In genomic region chr10:59729842-59730241, GRCm38 (mm10) we compare ENCODE assay signal across 26 mouse cellular contexts. TPM values are rescaled to one million over a fixed set of nuclear protein-coding genes. Genes with fewer than 3 reads are reported as not detected.
DNase-seq lines count a peak whose midpoint lies in the region; ATAC-seq lines count a peak whose summit lies in the region.
"Had no signal": no experiment of that assay in that cellular context is flagged by ENCODE, and none has a peak within 500 bp of the region (broad histone marks: within the 10 kb centered on the region; RNA-seq: fewer than 3 reads in every experiment).

No protein-coding gene starts in this region.

- peaks cover 24% of the 10 kb centered on the region for H3K36me3 ChIP-seq in midbrain, embryonic 10.5 days
- peaks cover 13% of the 10 kb centered on the region for H3K36me3 ChIP-seq in midbrain, embryonic 13.5 days
- H3K36me3 ChIP-seq in forebrain, embryonic 16.5 days (ENCODE audit: control insufficient read depth, insufficient read depth) = no peaks in the 10 kb centered on the region

- peaks cover 23% of the 10 kb centered on the region for H3K4me1 ChIP-seq in midbrain, embryonic 10.5 days
- peaks cover 6% of the 10 kb centered on the region; the same call in 1 of the 2 replicates for H3K4me1 ChIP-seq in midbrain, embryonic 13.5 days (replicated peaks)
- H3K4me1 ChIP-seq in forebrain, embryonic 16.5 days (replicated peaks; ENCODE audit: control insufficient read depth, insufficient read depth, low read length) = no peaks in the 10 kb centered on the region
- H3K4me1 ChIP-seq: lung, embryonic 15.5 days had no signal

- no peaks in the 10 kb centered on the region for H3K27me3 ChIP-seq in midbrain, embryonic 10.5 days (ENCODE audit: low read depth, poor library complexity, severe bottlenecking)
- no peaks in the 10 kb centered on the region for H3K27me3 ChIP-seq in midbrain, embryonic 13.5 days
- H3K27me3 ChIP-seq in forebrain, embryonic 16.5 days (replicated peaks; ENCODE audit: control insufficient read depth, insufficient read depth, low read length) = no peaks in the 10 kb centered on the region
- H3K27me3 ChIP-seq: embryonic facial prominence, embryonic 13.5 days; heart, embryonic 15.5 days; liver, embryonic 15.5 days; lung, embryonic 15.5 days; midbrain, embryonic 12.5 days had no signal

- H3K27ac ChIP-seq in midbrain, embryonic 10.5 days (replicated peaks) = peak overlapping the region; percentile 38; the same call in 1 of the 2 replicates
- H3K27ac ChIP-seq in midbrain, embryonic 13.5 days = no peak overlapping the region
- no peak overlapping the region for H3K27ac ChIP-seq in forebrain, embryonic 16.5 days (ENCODE audit: low read length)
- H3K27ac ChIP-seq: embryonic facial prominence, embryonic 13.5 days; gastrocnemius, adult 2 months; heart, embryonic 15.5 days; hindbrain, embryonic 14.5 days; limb, embryonic 10.5 days; liver, embryonic 15.5 days; lung, embryonic 15.5 days; midbrain, embryonic 12.5 days had no signal

- no peaks in the 10 kb centered on the region for H3K9me3 ChIP-seq in midbrain, embryonic 10.5 days (replicated peaks)
- H3K9me3 ChIP-seq in midbrain, embryonic 13.5 days = no peaks in the 10 kb centered on the region
- no peaks in the 10 kb centered on the region for H3K9me3 ChIP-seq in forebrain, embryonic 16.5 days (ENCODE audit: control insufficient read depth, low read length)
- H3K9me3 ChIP-seq: embryonic facial prominence, embryonic 13.5 days; heart, embryonic 15.5 days; limb, embryonic 10.5 days; liver, embryonic 15.5 days; lung, embryonic 15.5 days; midbrain, embryonic 12.5 days had no signal

- no peak overlapping the region for H3K4me3 ChIP-seq in midbrain, embryonic 10.5 days
- H3K4me3 ChIP-seq in midbrain, embryonic 13.5 days (replicated peaks) = no peak overlapping the region
- H3K4me3 ChIP-seq in forebrain, embryonic 16.5 days (replicated peaks; ENCODE audit: low read length) = no peak overlapping the region
- H3K4me3 ChIP-seq: embryonic facial prominence, embryonic 13.5 days; erythroblast, embryonic 14.5 days; gastrocnemius, adult 2 months; heart, embryonic 15.5 days; limb, embryonic 10.5 days; liver, embryonic 15.5 days; lung, embryonic 15.5 days; midbrain, embryonic 12.5 days had no signal

- H3K4me2 ChIP-seq in midbrain, embryonic 13.5 days (replicated peaks) = no peak overlapping the region
- H3K4me2 ChIP-seq in forebrain, embryonic 16.5 days (ENCODE audit: low read length) = no peak overlapping the region
- H3K4me2 ChIP-seq: embryonic facial prominence, embryonic 13.5 days; heart, embryonic 15.5 days; hindbrain, embryonic 14.5 days; liver, embryonic 15.5 days; lung, embryonic 15.5 days; midbrain, embryonic 12.5 days had no signal

- no peak overlapping the region for H3K9ac ChIP-seq in midbrain, embryonic 13.5 days (replicated peaks)
- H3K9ac ChIP-seq in forebrain, embryonic 16.5 days (replicated peaks; ENCODE audit: low read depth, low read length) = no peak overlapping the region
- H3K9ac ChIP-seq: embryonic facial prominence, embryonic 13.5 days; heart, embryonic 15.5 days; hindbrain, embryonic 14.5 days; liver, embryonic 15.5 days; lung, embryonic 15.5 days; midbrain, embryonic 12.5 days had no signal

- ATAC-seq in cerebellum, adult (ENCODE audit: insufficient number of reproducible peaks, low FRiP score, low TSS enrichment) = no peak
- ATAC-seq in midbrain, embryonic 13.5 days = no peak
- peak; percentile 61 for ATAC-seq in forebrain, embryonic 16.5 days
- ATAC-seq: inflammation-experienced regulatory T-cells, adult 6 months had no signal

- peak; percentile 32 for DNase-seq in cerebellum, adult 11-12 months
- no peak for DNase-seq in midbrain, embryonic 10.5 days (ENCODE audit: low spot score)
- peak; percentile 57 to 58 for DNase-seq in cerebellum, postnatal 10 days
- no peak for DNase-seq in adipocyte (ENCODE audit: low spot score)
- no peak for DNase-seq in kidney, adult 9 months
- DNase-seq: adrenal gland, postnatal 14 days; embryo, embryonic 11 days; gastrocnemius, adult 2 months; kidney, adult 8-10 months; kidney, postnatal 25 days; layer of hippocampus, adult 9-11 months; liver; lung, postnatal 4 days; right cerebral cortex, postnatal 25 days had no signal

- 53% methylated on average over 4 of the region's 4 CpGs for WGBS in midbrain, embryonic 10.5 days
- WGBS in midbrain, embryonic 13.5 days = 29% methylated on average over 4 of the region's 4 CpGs
- whole genome bisulfite sequencing in forebrain, embryonic 16.5 days = 21% methylated on average over 4 of the region's 4 CpGs

RNA-seq across cellular contexts. Expression of gene Micu1, which starts 27.6 kb away (rescaled TPM):
- polyA plus RNA-seq in midbrain, embryonic 10.5 days (2016; fragmentation: Nextera tagmentation; extraction: Ambion mirVana) = 58.1 and 61.7 TPM in 2 replicates
- 72.2 and 73.0 TPM in 2 replicates for polyA plus RNA-seq in midbrain, embryonic 13.5 days (2015; fragmentation: Nextera tagmentation; extraction: Ambion mirVana)
- 76.0 and 76.4 TPM in 2 replicates for polyA plus RNA-seq in forebrain, embryonic 16.5 days (2015; fragmentation: Nextera tagmentation; extraction: Ambion mirVana)

Comparison
In these comparisons a context has a peak if more than half of its experiments do, and no peak if none do; other contexts are left out.
1. DNase-seq: peak in cerebellum, adult 11-12 months (single experiment) and cerebellum, postnatal 10 days (2 of 2); none in midbrain, embryonic 10.5 days (single experiment), adipocyte (single experiment) and kidney, adult 9 months (single experiment).